Mouse (Mus musculus) stomach, embryonic 14.5 days (tissue): ENCODE data around the gene Ppef1. TPM values are rescaled to one million over a fixed set of nuclear protein-coding genes. Genes with fewer than 3 reads are reported as not detected.

Experiments used
- ATAC-seq: fragments of 200-750 bp; cut with Nextera tagmentation; 2 replicates; pipeline ENCODE4 v1.8.0; 2017; ENCODE audit warnings: low read depth, moderate TSS enrichment; ENCODE audit not compliant: insufficient number of reproducible peaks, insufficient read depth, low FRiP score
- H3K27ac ChIP-seq: fragments of 300-500 bp; sonication (generic); 2 replicates; pipeline ENCODE4 v1.5.1; 2014; ENCODE audit warnings: mild to moderate bottlenecking, low read length, moderate library complexity, mixed read lengths
- H3K27me3 ChIP-seq: fragments of 300-500 bp; sonication (generic); 2 replicates; pipeline ENCODE4 v1.6.1; 2014; ENCODE audit warnings: low read length, control low read depth, mixed read lengths; ENCODE audit not compliant: control insufficient read depth, insufficient read depth
- H3K36me3 ChIP-seq: fragments of 300-500 bp; sonication (generic); 2 replicates; pipeline ENCODE4 v1.6.1; 2014; ENCODE audit warnings: mild to moderate bottlenecking, control low read depth, low read length, moderate library complexity, mixed read lengths; ENCODE audit not compliant: control insufficient read depth, insufficient read depth
- H3K4me1 ChIP-seq: fragments of 300-500 bp; sonication (generic); 2 replicates; pipeline ENCODE4 v1.6.1; 2014; ENCODE audit warnings: low read length, control low read depth, mixed read lengths; ENCODE audit not compliant: control insufficient read depth, insufficient read depth
- H3K4me2 ChIP-seq: fragments of 300-500 bp; sonication (generic); replicated peaks from 2 replicates; pipeline ENCODE4 v1.6.1; 2014; ENCODE audit warnings: low read depth, low read length, control low read depth
- H3K4me3 ChIP-seq: fragments of 300-500 bp; sonication (generic); 2 replicates; pipeline ENCODE4 v1.5.1; 2014; ENCODE audit warnings: low read depth, low read length, control low read depth
- H3K9ac ChIP-seq: fragments of 300-500 bp; sonication (generic); replicated peaks from 2 replicates; pipeline ENCODE4 v1.6.1; 2014; ENCODE audit warnings: low read depth, mild to moderate bottlenecking, control low read depth, low read length, moderate library complexity, mixed read lengths
- H3K9me3 ChIP-seq: fragments of 300-500 bp; sonication (generic); 2 replicates; pipeline ENCODE4 v1.6.1; 2016; ENCODE audit warnings: low read depth, low read length, control low read depth; ENCODE audit not compliant: control insufficient read depth
- WGBS: fragments of 180-500 bp; shearing (Covaris S2); extraction: QIAGEN DNeasy Blood & Tissue Kit; methylation state at CpG from one replicate; pipeline ENCODE4 v1.1.7; 2014; 5-methylcytosine and 5-hydroxymethylcytosine counted together
- polyA plus RNA-seq: library from polyadenylated mRNA; unstranded; fragments of >200 nt; fragmentation: Nextera tagmentation; extraction: Ambion mirVana; gene quantifications from 2 replicates; pipeline ENCODE4 v1.2.1, GENCODE M21; 2014

The Ppef1 gene
- polyA plus RNA-seq, 1 experiment from 2014 or later = not detected

DNA sequence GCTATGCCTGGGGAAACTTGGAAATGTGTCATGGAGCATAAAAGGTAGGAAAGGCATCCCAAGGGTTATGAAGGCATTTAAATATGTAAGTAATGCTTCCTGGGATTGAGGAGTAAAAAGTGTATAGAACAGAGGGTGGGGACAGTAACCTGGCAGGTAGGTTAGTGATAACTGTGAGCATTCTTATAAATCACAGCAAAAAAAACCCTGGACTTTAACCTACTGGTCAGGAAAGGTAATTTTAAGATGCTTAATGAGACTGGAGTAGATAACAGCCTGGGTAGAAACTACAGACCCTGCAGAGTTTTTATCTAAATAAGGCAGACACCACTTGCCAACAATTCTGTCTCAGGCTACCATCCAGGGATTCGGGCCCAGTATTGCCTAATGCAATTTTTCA, 13.1 kb upstream of the Ppef1 start:
- no peak overlapping the region for H3K27ac ChIP-seq
- H3K4me2 ChIP-seq = no peak overlapping the region
- H3K4me1 ChIP-seq = no peaks in the 10 kb centered on the region
- no peak for ATAC-seq
- 58% methylated on average over 1 of the region's 1 CpGs for whole genome bisulfite sequencing
- no peaks in the 10 kb centered on the region for H3K27me3 ChIP-seq
- no peaks in the 10 kb centered on the region for H3K36me3 ChIP-seq
- no peaks in the 10 kb centered on the region for H3K9me3 ChIP-seq
- no peak overlapping the region for H3K4me3 ChIP-seq
- H3K9ac ChIP-seq = no peak overlapping the region

DNA sequence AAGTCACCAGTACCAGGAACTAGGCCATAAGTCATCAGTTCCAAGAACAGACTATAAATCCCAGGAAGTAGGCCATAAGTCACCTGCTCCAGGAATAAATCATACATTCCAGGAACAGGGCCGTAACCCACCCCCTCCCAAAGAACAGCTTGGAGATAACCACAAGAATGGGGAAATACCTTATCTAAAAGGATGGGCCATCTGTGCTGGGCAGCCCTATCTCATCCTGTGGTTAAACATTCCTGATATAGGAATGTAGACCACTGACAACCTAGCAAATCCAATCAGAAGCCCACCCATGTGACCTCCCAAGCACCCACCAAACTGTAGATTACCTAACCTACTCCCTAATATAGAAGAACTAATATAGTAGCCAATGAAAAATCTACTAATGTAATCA, 9.8 kb upstream of the Ppef1 start:
- 71% methylated on average over 1 of the region's 1 CpGs for WGBS
- ATAC-seq = no peak

DNA sequence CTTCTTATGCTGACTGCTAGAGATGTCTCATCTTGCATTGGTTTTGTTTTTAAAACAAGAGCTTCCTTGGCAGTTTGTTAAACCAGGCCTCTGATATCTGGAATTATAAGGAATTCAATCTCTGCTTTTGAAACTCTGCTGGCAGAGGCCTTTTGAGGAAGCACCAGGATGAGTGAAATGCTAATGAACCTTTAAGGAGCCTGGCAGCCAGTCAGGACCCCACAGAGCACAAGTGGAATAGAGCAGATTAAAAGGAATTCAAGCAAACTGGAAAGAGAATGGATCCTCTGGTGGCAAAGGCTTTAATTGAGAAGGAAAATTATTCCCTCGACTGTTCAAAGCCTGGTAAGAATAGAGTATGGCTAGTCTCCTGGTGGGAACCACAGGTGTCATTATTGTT, 36.4 kb downstream of the Ppef1 start:
- Histone ChIP-seq H3K27ac (no peak overlapping the region), H3K4me2 (no peak overlapping the region), H3K36me3 (no peaks in the 10 kb centered on the region), H3K9me3 (no peaks in the 10 kb centered on the region), H3K9ac (no peak overlapping the region), H3K27me3 (no peaks in the 10 kb centered on the region), H3K4me3 (no peak overlapping the region), H3K4me1 (no peaks in the 10 kb centered on the region)
- WGBS = 50% methylated on average over 1 of the region's 1 CpGs
- no peak for ATAC-seq

More for the DNA sequence above, 9.8 kb upstream of the Ppef1 start:
- H3K27ac ChIP-seq = no peak overlapping the region
- H3K4me3 ChIP-seq = no peak overlapping the region
- no peaks in the 10 kb centered on the region for H3K4me1 ChIP-seq
- no peaks in the 10 kb centered on the region for H3K9me3 ChIP-seq
- H3K36me3 ChIP-seq = no peaks in the 10 kb centered on the region
- H3K9ac ChIP-seq = no peak overlapping the region
- H3K4me2 ChIP-seq = no peak overlapping the region
- H3K27me3 ChIP-seq = no peaks in the 10 kb centered on the region

DNA sequence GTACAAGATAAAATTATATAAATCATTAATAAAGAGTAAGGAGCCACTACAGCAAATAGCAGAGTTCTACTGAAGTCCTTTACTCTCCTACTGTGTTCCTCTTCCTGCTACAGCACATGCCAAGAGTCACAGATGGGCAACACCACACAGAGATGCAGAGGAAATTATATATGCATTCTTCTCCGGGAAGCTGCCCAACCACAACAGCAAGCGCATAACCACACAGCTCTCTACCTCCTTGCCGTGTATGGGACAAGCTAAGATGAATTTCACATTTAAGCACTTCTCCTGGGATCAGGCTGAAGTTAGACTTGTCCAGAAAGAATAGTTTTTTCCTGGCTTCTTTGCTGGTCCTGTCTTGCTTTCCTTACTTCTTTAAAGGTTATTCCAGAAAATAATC, 44.0 kb downstream of the Ppef1 start:
- Histone ChIP-seq H3K4me2 (no peak overlapping the region), H3K4me1 (no peaks in the 10 kb centered on the region), H3K36me3 (no peaks in the 10 kb centered on the region), H3K9me3 (no peaks in the 10 kb centered on the region), H3K27ac (no peak overlapping the region), H3K27me3 (no peaks in the 10 kb centered on the region), H3K9ac (no peak overlapping the region), H3K4me3 (no peak overlapping the region)
- no peak for ATAC-seq
- 83% methylated on average over 3 of the region's 3 CpGs for WGBS

DNA sequence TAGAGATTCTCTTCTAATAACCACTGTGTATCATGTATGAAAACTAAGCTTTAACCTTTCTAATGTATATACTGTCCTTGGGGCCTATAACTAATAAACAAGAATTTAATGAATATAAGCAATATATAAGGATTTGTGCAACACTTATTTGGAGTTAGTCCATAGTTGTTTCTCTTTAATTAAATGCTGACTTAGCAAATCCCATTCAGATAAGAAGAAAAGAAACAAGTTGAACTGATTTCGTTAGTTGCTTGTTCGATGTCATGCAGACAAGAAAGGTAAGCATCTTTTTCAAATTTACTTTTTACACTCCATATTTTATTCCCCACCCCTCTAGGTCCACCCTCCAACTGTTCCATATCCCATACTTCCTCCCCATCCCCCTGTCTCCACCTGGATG, 45.5 kb downstream of the Ppef1 start:
- no peak for ATAC-seq
- no peak overlapping the region for H3K4me3 ChIP-seq
- H3K4me1 ChIP-seq = no peaks in the 10 kb centered on the region
- H3K27ac ChIP-seq = no peak overlapping the region
- no peak overlapping the region for H3K9ac ChIP-seq
- WGBS = 95% methylated on average over 2 of the region's 2 CpGs
- H3K36me3 ChIP-seq = no peaks in the 10 kb centered on the region
- H3K9me3 ChIP-seq = no peaks in the 10 kb centered on the region
- H3K4me2 ChIP-seq = no peak overlapping the region
- no peaks in the 10 kb centered on the region for H3K27me3 ChIP-seq

DNA sequence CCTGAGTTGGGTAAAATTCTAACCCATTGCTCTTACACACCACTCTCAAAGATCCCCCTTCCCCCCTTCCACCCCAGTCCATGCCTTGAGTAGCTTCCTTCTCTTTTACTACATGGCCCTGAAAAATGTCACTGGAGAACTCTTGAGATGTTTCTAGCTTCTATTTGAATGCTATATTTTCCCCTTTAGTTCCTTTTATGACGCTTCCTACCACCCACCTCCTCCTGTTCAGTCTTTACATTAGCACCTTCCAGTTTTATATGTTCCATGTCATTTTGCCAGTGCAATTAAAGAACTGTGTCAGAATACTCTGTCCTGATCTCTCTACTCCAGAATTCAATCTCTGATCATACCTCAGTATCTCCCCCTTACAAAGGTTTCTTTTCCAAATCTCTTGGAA, 65.6 kb downstream of the Ppef1 start:
- Histone ChIP-seq H3K9me3 (no peaks in the 10 kb centered on the region), H3K4me1 (no peaks in the 10 kb centered on the region), H3K4me2 (no peak overlapping the region), H3K27ac (no peak overlapping the region), H3K27me3 (no peaks in the 10 kb centered on the region), H3K4me3 (no peak overlapping the region), H3K9ac (no peak overlapping the region), H3K36me3 (no peaks in the 10 kb centered on the region)
- no peak for ATAC-seq
- WGBS = 83% methylated on average over 1 of the region's 1 CpGs

DNA sequence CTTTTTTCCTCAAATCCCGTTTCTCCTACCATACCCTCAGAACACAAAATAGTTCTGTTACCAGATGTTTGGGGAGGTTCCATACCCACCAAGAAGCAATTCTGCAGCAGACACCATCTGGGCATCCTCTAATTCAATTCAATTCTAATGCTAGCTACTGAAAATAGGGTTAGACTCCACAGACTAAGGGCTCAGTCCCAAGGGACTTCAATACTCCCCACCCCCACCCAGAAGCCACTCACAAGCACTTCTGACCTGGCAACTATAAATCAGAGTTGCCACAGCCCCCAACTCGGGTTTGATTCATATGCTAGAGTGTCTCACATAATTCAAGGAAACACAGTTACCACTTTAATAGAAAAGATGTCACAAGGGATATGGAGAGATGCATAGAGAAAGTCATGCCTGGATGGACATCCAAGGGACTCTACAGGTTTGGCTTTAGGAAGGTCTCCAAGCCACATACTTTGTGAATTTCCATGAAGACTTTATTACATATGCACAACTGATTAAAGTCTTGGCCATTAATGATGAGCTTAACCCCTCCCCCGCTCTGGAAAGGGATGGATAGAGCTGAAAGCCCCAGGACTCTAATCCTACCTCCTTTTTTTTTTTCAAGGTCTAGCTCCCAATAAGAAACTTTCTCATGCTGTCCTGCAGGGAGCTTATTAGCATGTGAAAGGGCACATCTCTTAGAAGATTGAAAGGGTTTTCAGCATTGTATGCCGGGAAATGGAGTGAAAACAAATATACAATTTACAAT, 124.5 kb downstream of the Ppef1 start:
- H3K4me3 ChIP-seq = no peak overlapping the region
- H3K4me2 ChIP-seq = no peak overlapping the region
- no peak overlapping the region for H3K27ac ChIP-seq
- no peaks in the 10 kb centered on the region for H3K36me3 ChIP-seq
- 53% methylated on average over 4 of the region's 4 CpGs for WGBS
- ATAC-seq = no peak
- no peaks in the 10 kb centered on the region for H3K27me3 ChIP-seq
- H3K9me3 ChIP-seq = no peaks in the 10 kb centered on the region
- H3K9ac ChIP-seq = no peak overlapping the region
- H3K4me1 ChIP-seq = no peaks in the 10 kb centered on the region

DNA sequence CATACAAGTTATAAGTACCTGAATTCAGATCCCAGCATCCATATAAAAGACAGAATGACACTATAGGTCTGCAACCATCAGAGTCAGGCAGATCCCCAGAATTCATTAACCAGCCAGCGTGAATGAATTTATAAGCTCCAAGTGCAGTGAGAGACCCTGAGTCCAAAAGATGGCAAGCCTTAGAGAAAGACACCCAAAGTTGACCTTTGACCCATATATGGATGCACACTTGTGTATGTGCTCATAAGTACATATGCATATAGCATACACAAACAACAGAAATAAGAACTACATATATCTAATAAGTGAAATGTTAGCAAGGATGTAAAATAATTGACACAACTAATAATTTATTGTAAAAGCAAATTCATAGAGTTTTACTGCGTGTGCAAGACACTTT, 125.1 kb downstream of the Ppef1 start:
- 80% methylated on average over 2 of the region's 2 CpGs for WGBS
- H3K36me3 ChIP-seq = no peaks in the 10 kb centered on the region
- no peak overlapping the region for H3K4me2 ChIP-seq
- H3K27me3 ChIP-seq = no peaks in the 10 kb centered on the region
- ATAC-seq = no peak
- H3K27ac ChIP-seq = no peak overlapping the region
- no peaks in the 10 kb centered on the region for H3K9me3 ChIP-seq
- no peak overlapping the region for H3K4me3 ChIP-seq
- H3K4me1 ChIP-seq = no peaks in the 10 kb centered on the region
- no peak overlapping the region for H3K9ac ChIP-seq

DNA sequence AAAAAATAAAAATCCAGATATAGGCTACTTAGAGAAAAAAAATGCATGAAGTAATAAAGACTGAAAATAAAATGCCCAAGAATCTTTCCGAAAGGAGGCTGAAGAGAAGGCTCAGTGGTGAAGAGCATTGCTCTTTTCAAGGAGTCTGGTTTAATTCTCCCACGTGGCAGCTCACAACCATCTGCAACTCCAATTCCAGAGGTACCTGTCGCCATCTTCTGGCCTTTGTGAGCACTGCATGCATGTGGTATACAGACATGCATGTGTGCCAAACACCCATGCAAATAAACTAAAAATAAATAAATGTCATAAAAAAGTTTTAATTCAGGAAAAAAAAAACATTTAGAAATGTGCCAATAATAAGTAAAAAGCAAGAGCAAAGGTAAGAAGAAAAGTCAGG, 125.7 kb downstream of the Ppef1 start:
- Histone ChIP-seq H3K9ac (no peak overlapping the region), H3K4me1 (no peaks in the 10 kb centered on the region), H3K9me3 (no peaks in the 10 kb centered on the region), H3K27ac (no peak overlapping the region), H3K4me2 (no peak overlapping the region), H3K27me3 (no peaks in the 10 kb centered on the region), H3K4me3 (no peak overlapping the region), H3K36me3 (no peaks in the 10 kb centered on the region)
- no peak for ATAC-seq
- WGBS = 36% methylated on average over 3 of the region's 3 CpGs
